9 mouse cellular contexts compared by ENCODE assay signal in genomic region chr7:142284023-142284591, GRCm38 (mm10). TPM values are rescaled to one million over a fixed set of nuclear protein-coding genes. Genes with fewer than 3 reads are reported as not detected.
DNase-seq lines count a peak whose midpoint lies in the region; ATAC-seq and TF ChIP-seq lines count a peak whose summit lies in the region.
"Had no signal": no experiment of that assay in that cellular context is flagged by ENCODE, and none has a peak within 500 bp of the region (broad histone marks: within the 10 kb centered on the region; RNA-seq: fewer than 3 reads in every experiment).

No protein-coding gene starts in this region.

- no peaks in the 10 kb centered on the region for H3K9me3 ChIP-seq in heart, embryonic 12.5 days (replicated peaks)
- H3K9me3 ChIP-seq in kidney, embryonic 15.5 days (replicated peaks), result no peaks in the 10 kb centered on the region
- no peaks in the 10 kb centered on the region for H3K9me3 ChIP-seq in liver, embryonic 13.5 days (replicated peaks)
- no peaks in the 10 kb centered on the region for H3K9me3 ChIP-seq in stomach, embryonic 15.5 days

- whole genome bisulfite sequencing in heart, embryonic 12.5 days, result under 1% methylated on average over 38 of the region's 38 CpGs
- under 1% methylated on average over 38 of the region's 38 CpGs for WGBS in kidney, embryonic 15.5 days
- under 1% methylated on average over 38 of the region's 38 CpGs for WGBS in liver, embryonic 13.5 days (ENCODE audit: insufficient replicate concordance)
- WGBS in stomach, embryonic 15.5 days, result under 1% methylated on average over 38 of the region's 38 CpGs

- TF ChIP-seq POLR2A in bone marrow macrophage, adult 2 months (IDR thresholded peaks at IDR 0.05; ENCODE audit: borderline replicate concordance, low read depth, low read length), result no peak
- no peak; the same call in 1 of the 2 replicates for TF ChIP-seq POLR2A in embryonic fibroblast, embryonic 13.5 days (IDR thresholded peaks at IDR 0.05; ENCODE audit: low read depth, low read length)

- peak; percentile 13 for DNase-seq in liver, embryonic 13.5 days
- peak; percentile 42 to 55 for DNase-seq in natural killer cell, adult 2 months (ENCODE audit: low spot score in 2 of 2)

- H3K36me3 ChIP-seq in heart, embryonic 12.5 days, result no peaks in the 10 kb centered on the region
- no peaks in the 10 kb centered on the region for H3K36me3 ChIP-seq in kidney, embryonic 15.5 days
- no peaks in the 10 kb centered on the region for H3K36me3 ChIP-seq in liver, embryonic 13.5 days
- H3K36me3 ChIP-seq in stomach, embryonic 15.5 days, result no peaks in the 10 kb centered on the region

- H3K4me1 ChIP-seq in bone marrow macrophage, adult 2 months (ENCODE audit: control insufficient read depth, insufficient read depth, low read length), result 0 out of 2 replicates have a peak, but pooled peaks cover 2% of the 10 kb centered on the region
- no peaks in the 10 kb centered on the region for H3K4me1 ChIP-seq in embryonic fibroblast, embryonic 13.5 days (ENCODE audit: control insufficient read depth, insufficient read depth, low read length)
- peaks cover 25% of the 10 kb centered on the region for H3K4me1 ChIP-seq in heart, embryonic 12.5 days (replicated peaks)
- H3K4me1 ChIP-seq in kidney, embryonic 15.5 days, result peaks cover 48% of the 10 kb centered on the region
- peaks cover 7% of the 10 kb centered on the region for H3K4me1 ChIP-seq in liver, embryonic 13.5 days (replicated peaks)
- 0 out of 2 replicates have a peak, but pooled peaks cover 7% of the 10 kb centered on the region for H3K4me1 ChIP-seq in stomach, embryonic 15.5 days

- H3K27ac ChIP-seq in bone marrow macrophage, adult 2 months (ENCODE audit: insufficient read depth, low read depth, low read length), result peak overlapping the region; percentile 21; the same call in 1 of the 2 replicates
- H3K27ac ChIP-seq in embryonic fibroblast, embryonic 13.5 days (ENCODE audit: insufficient read depth, low read length), result peak overlapping the region; percentile 53
- peak overlapping the region; percentile 86 for H3K27ac ChIP-seq in heart, embryonic 12.5 days (ENCODE audit: poor library complexity, severe bottlenecking)
- peak overlapping the region; percentile 96 for H3K27ac ChIP-seq in kidney, embryonic 15.5 days
- no peak overlapping the region for H3K27ac ChIP-seq in liver, embryonic 13.5 days
- peak overlapping the region; percentile 89 for H3K27ac ChIP-seq in stomach, embryonic 15.5 days

- 0 out of 2 replicates have a peak, but pooled peaks cover 3% of the 10 kb centered on the region for H3K27me3 ChIP-seq in heart, embryonic 12.5 days (replicated peaks)
- no peaks in the 10 kb centered on the region for H3K27me3 ChIP-seq in kidney, embryonic 15.5 days
- H3K27me3 ChIP-seq in liver, embryonic 13.5 days, result peaks cover 52% of the 10 kb centered on the region
- H3K27me3 ChIP-seq in stomach, embryonic 15.5 days (replicated peaks), result no peaks in the 10 kb centered on the region

- peak; percentile 76 for ATAC-seq in CD4-positive, CD25-positive, alpha-beta regulatory T cell, adult 4 months
- ATAC-seq in heart, embryonic 12.5 days (ENCODE audit: insufficient number of reproducible peaks, low FRiP score), result peak; percentile 71
- ATAC-seq in kidney, embryonic 15.5 days (replicated peaks; ENCODE audit: low FRiP score), result peak; percentile 73
- peak; percentile 50; the same call in 1 of the 2 replicates for ATAC-seq in liver, embryonic 13.5 days (ENCODE audit: low read depth)
- ATAC-seq in stomach, embryonic 15.5 days (ENCODE audit: insufficient read depth, low FRiP score, low read depth), result peak; percentile 62; the same call in 1 of the 2 replicates

- peak overlapping the region; percentile 94 for H3K4me2 ChIP-seq in heart, embryonic 12.5 days
- H3K4me2 ChIP-seq in kidney, embryonic 15.5 days, result peak overlapping the region; percentile 87
- peak overlapping the region; percentile 73 for H3K4me2 ChIP-seq in liver, embryonic 13.5 days
- H3K4me2 ChIP-seq in stomach, embryonic 15.5 days, result peak overlapping the region; percentile 74

- H3K9ac ChIP-seq in heart, embryonic 12.5 days, result peak overlapping the region; percentile 78
- H3K9ac ChIP-seq in kidney, embryonic 15.5 days, result peak overlapping the region; percentile 68
- H3K9ac ChIP-seq in liver, embryonic 13.5 days, result peak overlapping the region; percentile 50
- peak overlapping the region; percentile 48 for H3K9ac ChIP-seq in stomach, embryonic 15.5 days

- TF ChIP-seq CTCF in bone marrow macrophage, adult 2 months (IDR thresholded peaks at IDR 0.05; ENCODE audit: low read depth, low read length), result no peak
- TF ChIP-seq CTCF in embryonic fibroblast, embryonic 13.5 days (IDR thresholded peaks at IDR 0.05; ENCODE audit: borderline replicate concordance, insufficient read depth, low read length), result no peak

- peak overlapping the region; percentile 66 for H3K4me3 ChIP-seq in bone marrow macrophage, adult 2 months (ENCODE audit: insufficient read depth, low read length)
- H3K4me3 ChIP-seq in embryonic fibroblast, embryonic 13.5 days (ENCODE audit: insufficient read depth, low read length), result peak overlapping the region; percentile 52
- H3K4me3 ChIP-seq in heart, embryonic 12.5 days, result peak overlapping the region; percentile 62
- H3K4me3 ChIP-seq in kidney, embryonic 15.5 days (replicated peaks), result peak overlapping the region; percentile 58
- H3K4me3 ChIP-seq in liver, embryonic 13.5 days (replicated peaks), result peak overlapping the region; percentile 59
- peak overlapping the region; percentile 59 for H3K4me3 ChIP-seq in stomach, embryonic 15.5 days (replicated peaks)

RNA-seq across cellular contexts. Expression of gene Gm4559, which starts 9.9 kb away (rescaled TPM):
- not detected for polyA plus RNA-seq in CD4-positive, CD25-positive, alpha-beta regulatory T cell, adult 4 months (2017; shearing (Covaris generic))
- polyA plus RNA-seq in bone marrow macrophage, adult 2 months (2012; ENCODE audit: insufficient read depth, insufficient read length, missing spikeins), result not detected in 2 replicates
- not detected in 2 replicates for polyA plus RNA-seq in embryonic fibroblast, embryonic 13.5 days (2011; ENCODE audit: insufficient read length, low read depth, missing spikeins)
- not detected in 2 replicates for polyA plus RNA-seq in heart, embryonic 12.5 days (2016; fragmentation: Nextera tagmentation; extraction: Ambion mirVana)
- not detected in 2 replicates for polyA plus RNA-seq in kidney, embryonic 15.5 days (2015; fragmentation: Nextera tagmentation; extraction: Ambion mirVana)
- polyA plus RNA-seq in liver, embryonic 13.5 days (2015; fragmentation: Nextera tagmentation; extraction: Ambion mirVana), result not detected in 2 replicates
- not detected in 2 replicates for polyA plus RNA-seq in stomach, embryonic 15.5 days (2015; fragmentation: Nextera tagmentation; extraction: Ambion mirVana)
- polyA plus RNA-seq: gonadal fat pad, adult 2 months had no signal

RNA-seq across cellular contexts. Expression of gene Krtap5-1, which starts 12.8 kb away (rescaled TPM):
- polyA plus RNA-seq in CD4-positive, CD25-positive, alpha-beta regulatory T cell, adult 4 months (2017; shearing (Covaris generic)), result not detected
- polyA plus RNA-seq in bone marrow macrophage, adult 2 months (2012; ENCODE audit: insufficient read depth, insufficient read length, missing spikeins), result not detected in 2 replicates
- polyA plus RNA-seq in embryonic fibroblast, embryonic 13.5 days (2011; ENCODE audit: insufficient read length, low read depth, missing spikeins), result not detected in 2 replicates
- not detected in 2 replicates for polyA plus RNA-seq in heart, embryonic 12.5 days (2016; fragmentation: Nextera tagmentation; extraction: Ambion mirVana)
- polyA plus RNA-seq in kidney, embryonic 15.5 days (2015; fragmentation: Nextera tagmentation; extraction: Ambion mirVana), result not detected in 2 replicates
- not detected in 2 replicates for polyA plus RNA-seq in liver, embryonic 13.5 days (2015; fragmentation: Nextera tagmentation; extraction: Ambion mirVana)
- not detected in 2 replicates for polyA plus RNA-seq in stomach, embryonic 15.5 days (2015; fragmentation: Nextera tagmentation; extraction: Ambion mirVana)
- polyA plus RNA-seq: gonadal fat pad, adult 2 months had no signal

RNA-seq across cellular contexts. Expression of gene Krtap5-4, which starts 19.2 kb away (rescaled TPM):
- polyA plus RNA-seq in CD4-positive, CD25-positive, alpha-beta regulatory T cell, adult 4 months (2017; shearing (Covaris generic)), result not detected
- polyA plus RNA-seq in bone marrow macrophage, adult 2 months (2012; ENCODE audit: insufficient read depth, insufficient read length, missing spikeins), result not detected in 2 replicates
- not detected in 2 replicates for polyA plus RNA-seq in embryonic fibroblast, embryonic 13.5 days (2011; ENCODE audit: insufficient read length, low read depth, missing spikeins)
- polyA plus RNA-seq in heart, embryonic 12.5 days (2016; fragmentation: Nextera tagmentation; extraction: Ambion mirVana), result not detected in 2 replicates
- polyA plus RNA-seq in kidney, embryonic 15.5 days (2015; fragmentation: Nextera tagmentation; extraction: Ambion mirVana), result not detected in 2 replicates
- not detected in 2 replicates for polyA plus RNA-seq in liver, embryonic 13.5 days (2015; fragmentation: Nextera tagmentation; extraction: Ambion mirVana)
- not detected in 2 replicates for polyA plus RNA-seq in stomach, embryonic 15.5 days (2015; fragmentation: Nextera tagmentation; extraction: Ambion mirVana)
- polyA plus RNA-seq: gonadal fat pad, adult 2 months had no signal

RNA-seq across cellular contexts. Expression of gene Gm2431, which starts 26.0 kb away (rescaled TPM):
- polyA plus RNA-seq in CD4-positive, CD25-positive, alpha-beta regulatory T cell, adult 4 months (2017; shearing (Covaris generic)), result not detected
- polyA plus RNA-seq in bone marrow macrophage, adult 2 months (2012; ENCODE audit: insufficient read depth, insufficient read length, missing spikeins), result not detected in 2 replicates
- not detected in 2 replicates for polyA plus RNA-seq in embryonic fibroblast, embryonic 13.5 days (2011; ENCODE audit: insufficient read length, low read depth, missing spikeins)
- polyA plus RNA-seq in heart, embryonic 12.5 days (2016; fragmentation: Nextera tagmentation; extraction: Ambion mirVana), result not detected in 2 replicates
- not detected in 2 replicates for polyA plus RNA-seq in kidney, embryonic 15.5 days (2015; fragmentation: Nextera tagmentation; extraction: Ambion mirVana)
- not detected in 2 replicates for polyA plus RNA-seq in liver, embryonic 13.5 days (2015; fragmentation: Nextera tagmentation; extraction: Ambion mirVana)
- polyA plus RNA-seq in stomach, embryonic 15.5 days (2015; fragmentation: Nextera tagmentation; extraction: Ambion mirVana), result not detected in 2 replicates
- polyA plus RNA-seq: gonadal fat pad, adult 2 months had no signal

RNA-seq across cellular contexts. Expression of gene Gm40460, which starts 43.2 kb away (rescaled TPM):
- not detected for polyA plus RNA-seq in CD4-positive, CD25-positive, alpha-beta regulatory T cell, adult 4 months (2017; shearing (Covaris generic))
- not detected in 2 replicates for polyA plus RNA-seq in bone marrow macrophage, adult 2 months (2012; ENCODE audit: insufficient read depth, insufficient read length, missing spikeins)
- polyA plus RNA-seq in embryonic fibroblast, embryonic 13.5 days (2011; ENCODE audit: insufficient read length, low read depth, missing spikeins), result not detected in 2 replicates
- not detected in 2 replicates for polyA plus RNA-seq in heart, embryonic 12.5 days (2016; fragmentation: Nextera tagmentation; extraction: Ambion mirVana)
- not detected in 2 replicates for polyA plus RNA-seq in kidney, embryonic 15.5 days (2015; fragmentation: Nextera tagmentation; extraction: Ambion mirVana)
- polyA plus RNA-seq in liver, embryonic 13.5 days (2015; fragmentation: Nextera tagmentation; extraction: Ambion mirVana), result not detected in 2 replicates
- polyA plus RNA-seq in stomach, embryonic 15.5 days (2015; fragmentation: Nextera tagmentation; extraction: Ambion mirVana), result not detected in 2 replicates
- polyA plus RNA-seq: gonadal fat pad, adult 2 months had no signal
